Mouse (Mus musculus): ENCODE results near the gene Tnfrsf25.

The Tnfrsf25 gene

DNA sequence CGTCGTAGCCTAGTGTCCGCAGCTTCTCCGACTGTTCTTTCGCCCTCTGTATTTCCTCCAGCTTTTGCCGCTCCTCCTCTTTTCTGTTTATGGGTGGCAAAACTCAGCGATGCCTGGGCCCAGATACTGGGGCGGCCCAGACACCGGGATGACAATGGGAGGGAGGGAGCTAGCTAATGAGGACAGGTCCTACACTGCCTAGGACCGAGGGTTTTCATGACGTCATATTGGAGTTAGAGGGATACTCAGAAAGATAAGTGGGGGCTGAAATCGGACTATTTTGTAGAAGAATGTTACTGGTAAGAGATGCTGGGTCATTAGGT is 5.4 kb downstream of the Tnfrsf25 start:
- no peak for DNase-seq (ENCODE audit: low spot score)

DNA sequence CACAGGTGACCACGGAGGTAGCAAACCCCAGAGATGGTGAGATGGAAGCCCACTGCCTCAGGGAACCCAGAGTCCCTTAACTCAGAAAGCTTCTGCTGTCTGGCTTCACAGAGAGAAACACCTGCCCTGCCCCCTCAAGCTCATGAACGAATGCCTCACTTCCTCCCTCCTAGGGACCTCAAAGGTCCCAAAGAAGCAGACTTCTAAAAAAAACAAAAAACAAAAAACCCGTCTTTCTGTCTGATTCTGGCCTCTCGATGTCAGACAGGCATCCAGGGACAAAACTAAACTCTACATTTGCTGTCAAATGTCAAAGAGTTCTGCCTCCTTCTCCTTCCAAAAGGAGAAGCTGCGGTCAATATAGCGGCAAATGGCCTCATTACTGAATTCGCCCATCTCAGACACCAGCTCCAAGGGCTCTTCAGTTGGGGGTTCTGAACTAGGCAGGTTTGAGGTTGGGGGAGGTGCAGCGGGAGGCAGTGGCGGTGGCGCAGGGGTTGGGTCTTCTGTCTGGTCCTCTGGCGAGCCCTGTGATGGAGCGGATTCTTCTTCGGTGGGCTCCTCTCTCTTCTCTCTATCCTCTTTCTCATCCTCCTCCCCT is 8.7 kb downstream of the Tnfrsf25 start:
- no peak for DNase-seq (ENCODE audit: low spot score)

DNA sequence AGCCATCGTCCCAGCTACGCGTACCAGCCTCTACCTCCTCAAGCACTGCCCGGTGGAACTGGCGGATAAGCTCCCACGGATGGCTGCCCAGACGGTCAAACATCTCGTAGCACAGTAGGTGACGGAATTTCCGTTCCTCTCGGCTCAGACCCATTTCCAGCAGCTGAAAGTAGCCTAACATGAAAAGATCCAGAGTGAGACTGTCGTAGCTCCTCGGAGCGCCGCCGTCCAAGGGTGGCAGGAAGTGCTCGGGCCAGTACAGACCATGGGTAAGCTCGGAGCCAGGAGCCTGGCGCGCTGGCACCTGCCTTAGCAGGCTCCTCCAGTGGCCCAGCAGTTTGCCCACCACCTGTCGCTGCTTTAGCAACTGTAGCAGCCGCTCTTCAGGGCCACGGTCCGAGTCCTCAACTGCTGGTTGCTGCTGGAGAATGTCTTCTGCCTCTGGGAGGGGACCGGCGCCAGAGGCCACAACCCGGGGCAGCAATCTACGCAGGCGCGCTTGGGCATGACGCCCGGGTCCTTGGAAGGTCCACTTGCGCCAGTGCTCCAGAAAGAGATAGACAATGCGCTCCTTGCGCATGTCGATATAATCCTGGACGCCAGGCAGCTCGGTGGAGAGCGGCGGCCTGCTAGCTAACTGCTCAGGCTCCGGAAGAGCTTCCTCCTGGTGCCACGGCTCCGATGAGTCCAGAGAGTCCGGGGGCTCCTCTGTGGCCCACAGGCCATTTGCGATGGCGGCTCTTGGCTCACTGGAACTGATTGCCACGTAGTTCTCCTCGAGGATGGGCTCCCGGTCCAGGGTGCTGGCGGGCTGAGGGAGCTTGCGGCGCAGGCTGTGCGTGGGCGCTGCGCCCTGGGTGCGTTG is 9.7 kb downstream of the Tnfrsf25 start:
- DNase-seq (ENCODE audit: low spot score) = no peak

DNA sequence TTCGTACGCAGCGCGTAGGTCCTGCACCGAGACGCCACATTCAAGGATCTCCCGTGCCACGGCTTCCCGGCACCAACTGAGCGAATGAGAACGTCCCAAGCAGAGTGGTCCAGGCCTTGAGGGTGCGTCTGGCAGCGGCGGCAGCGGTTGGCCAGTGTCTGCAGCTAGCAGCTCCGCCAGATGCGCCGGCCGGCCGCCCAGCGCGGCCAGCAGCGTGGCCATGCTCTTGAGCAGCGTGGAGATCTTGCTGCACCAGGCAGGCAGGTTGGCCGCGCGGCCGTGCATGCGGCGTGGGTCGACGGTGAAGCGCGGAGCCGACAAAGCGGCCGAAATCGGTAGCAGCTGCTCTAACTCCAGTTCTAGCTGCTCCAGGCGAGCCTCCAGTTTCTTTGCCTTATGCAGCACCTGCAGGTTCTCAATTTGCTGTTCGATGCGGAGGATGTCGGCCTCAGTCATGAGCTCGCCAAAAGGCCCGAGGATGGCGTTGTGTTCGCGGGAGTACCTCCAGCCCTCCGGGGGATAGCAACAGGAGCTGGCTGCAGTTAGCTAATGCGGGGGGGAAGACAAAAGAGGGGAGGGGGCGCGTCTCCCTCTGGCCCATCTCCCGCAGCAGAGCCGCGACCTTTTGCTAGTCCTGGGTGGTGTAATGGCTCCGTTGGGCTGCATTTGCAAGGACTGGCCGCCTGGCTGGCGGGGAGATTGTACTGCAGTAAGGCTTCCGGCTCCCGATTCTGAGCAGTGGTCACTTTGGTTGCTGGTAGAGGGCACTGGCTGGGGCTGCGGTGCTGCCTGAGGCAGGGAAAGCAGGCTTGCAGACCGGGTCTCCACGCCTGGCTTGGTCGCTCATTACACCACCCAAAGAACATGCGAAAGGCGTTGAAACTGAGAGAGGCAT is 10.5 kb downstream of the Tnfrsf25 start:
- no peak for DNase-seq (ENCODE audit: low spot score)

DNA sequence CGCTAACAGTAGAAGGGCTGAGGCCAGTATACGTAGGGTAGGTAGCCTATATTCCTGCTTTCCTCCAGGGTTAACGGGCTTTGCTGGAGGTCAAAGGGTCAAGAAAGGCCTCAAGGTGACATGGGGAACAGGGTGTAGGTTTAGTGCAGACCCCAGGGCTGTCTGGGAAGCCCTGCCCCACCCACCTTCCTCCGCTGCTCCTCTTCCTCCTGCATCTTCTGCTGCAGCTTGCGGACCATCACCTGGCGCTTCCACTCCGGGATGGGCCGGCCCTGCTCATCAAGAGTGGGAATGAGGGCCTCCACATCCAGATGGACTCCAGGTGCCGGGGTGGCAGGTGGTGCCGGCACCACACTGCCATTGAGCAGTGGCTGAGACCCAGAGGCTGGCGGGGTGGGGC is 12.2 kb downstream of the Tnfrsf25 start:
- DNase-seq (ENCODE audit: low spot score) = no peak

DNA sequence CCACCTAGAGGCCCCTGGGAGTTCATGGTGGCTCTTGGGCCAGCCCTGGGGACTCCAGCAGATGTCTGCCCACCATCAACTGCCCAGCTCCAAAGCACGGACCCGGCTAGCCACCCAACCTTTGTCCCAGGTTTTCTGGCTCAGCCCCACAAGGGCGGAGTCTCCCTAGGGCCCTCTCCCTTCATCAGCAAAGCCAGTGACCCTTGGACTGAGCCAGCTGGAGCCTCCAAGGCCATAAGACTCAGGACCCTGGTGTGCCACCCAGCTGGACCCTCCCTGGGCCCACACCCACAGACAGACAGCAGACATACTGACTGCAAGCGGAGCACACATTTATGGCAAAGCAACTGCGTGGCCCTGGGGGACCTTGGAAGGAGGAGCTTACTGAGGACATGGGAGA is 13.1 kb downstream of the Tnfrsf25 start:
- no peak for DNase-seq (ENCODE audit: low spot score)

DNA sequence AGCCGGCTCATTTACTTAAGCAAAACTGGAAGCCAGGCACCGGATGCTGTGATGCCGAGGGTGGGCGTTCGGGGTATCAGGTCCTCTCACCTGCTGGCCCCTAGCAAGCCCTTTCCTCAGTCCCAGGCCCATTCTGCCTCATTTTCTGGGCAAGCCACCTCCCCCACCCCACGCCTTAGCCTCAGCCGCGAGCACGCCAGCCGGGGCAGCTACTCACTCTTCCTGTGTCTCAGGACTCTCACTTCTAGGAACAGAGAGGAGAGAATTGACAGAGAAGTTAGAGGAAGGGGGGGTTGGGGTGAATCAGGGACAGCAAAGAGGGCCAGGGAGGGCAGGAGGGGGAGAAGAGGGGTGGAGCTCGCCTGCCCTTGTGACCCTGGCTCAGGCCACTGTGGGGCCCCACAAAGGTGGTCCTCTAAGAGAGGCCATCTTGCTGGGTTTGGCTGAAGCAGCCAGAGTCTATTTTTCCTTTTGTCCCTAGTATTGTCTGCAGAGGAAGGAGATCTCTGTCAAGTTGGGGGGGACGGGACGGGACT is 13.7 kb downstream of the Tnfrsf25 start:
- DNase-seq (ENCODE audit: low spot score) = no peak

DNA sequence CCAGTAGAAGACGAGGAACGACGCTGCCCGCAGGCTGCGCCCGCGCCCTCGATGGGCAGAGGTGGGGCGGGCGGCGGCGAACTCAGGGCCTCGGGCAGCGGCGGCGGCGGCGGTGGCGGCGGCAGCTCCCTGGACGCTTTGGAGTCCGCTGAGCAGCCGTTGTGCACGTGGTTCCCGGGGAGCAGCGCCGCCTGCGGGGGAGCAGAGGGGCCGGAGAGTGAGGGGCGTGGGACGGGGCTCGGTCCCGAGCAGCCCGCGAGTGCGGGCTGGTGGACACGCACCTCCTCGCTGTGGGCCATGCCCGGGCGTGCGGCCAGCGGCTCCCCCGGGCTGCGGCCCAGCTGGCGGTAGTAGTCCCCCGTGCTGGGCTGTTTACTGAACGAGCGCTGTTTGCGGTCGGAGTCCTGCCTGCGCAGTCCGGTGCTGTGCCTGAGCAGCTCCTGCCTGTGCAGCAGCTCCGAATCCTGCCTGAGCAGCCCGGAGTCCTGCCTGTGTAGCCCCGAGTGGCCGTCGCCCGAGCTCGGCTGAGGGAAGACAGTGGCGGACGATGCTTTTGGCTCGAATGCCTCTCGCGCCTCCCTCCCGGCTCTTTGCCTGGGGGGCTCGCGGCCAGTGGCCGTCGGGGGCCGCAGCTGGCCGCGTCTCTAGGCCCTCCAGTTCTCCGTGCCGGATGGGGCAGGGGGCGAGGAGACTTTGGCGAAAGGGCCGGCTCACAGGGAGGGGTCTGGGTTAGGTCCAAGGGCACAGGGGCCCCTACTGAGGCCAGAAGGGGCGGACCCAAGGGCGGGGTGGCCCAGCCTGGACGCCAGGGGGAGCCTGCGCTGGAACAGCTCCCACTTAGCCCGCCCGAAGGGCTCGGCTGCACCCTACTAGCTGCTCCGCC is 15.3 kb downstream of the Tnfrsf25 start:
- DNase-seq (ENCODE audit: low spot score) = no peak

DNA sequence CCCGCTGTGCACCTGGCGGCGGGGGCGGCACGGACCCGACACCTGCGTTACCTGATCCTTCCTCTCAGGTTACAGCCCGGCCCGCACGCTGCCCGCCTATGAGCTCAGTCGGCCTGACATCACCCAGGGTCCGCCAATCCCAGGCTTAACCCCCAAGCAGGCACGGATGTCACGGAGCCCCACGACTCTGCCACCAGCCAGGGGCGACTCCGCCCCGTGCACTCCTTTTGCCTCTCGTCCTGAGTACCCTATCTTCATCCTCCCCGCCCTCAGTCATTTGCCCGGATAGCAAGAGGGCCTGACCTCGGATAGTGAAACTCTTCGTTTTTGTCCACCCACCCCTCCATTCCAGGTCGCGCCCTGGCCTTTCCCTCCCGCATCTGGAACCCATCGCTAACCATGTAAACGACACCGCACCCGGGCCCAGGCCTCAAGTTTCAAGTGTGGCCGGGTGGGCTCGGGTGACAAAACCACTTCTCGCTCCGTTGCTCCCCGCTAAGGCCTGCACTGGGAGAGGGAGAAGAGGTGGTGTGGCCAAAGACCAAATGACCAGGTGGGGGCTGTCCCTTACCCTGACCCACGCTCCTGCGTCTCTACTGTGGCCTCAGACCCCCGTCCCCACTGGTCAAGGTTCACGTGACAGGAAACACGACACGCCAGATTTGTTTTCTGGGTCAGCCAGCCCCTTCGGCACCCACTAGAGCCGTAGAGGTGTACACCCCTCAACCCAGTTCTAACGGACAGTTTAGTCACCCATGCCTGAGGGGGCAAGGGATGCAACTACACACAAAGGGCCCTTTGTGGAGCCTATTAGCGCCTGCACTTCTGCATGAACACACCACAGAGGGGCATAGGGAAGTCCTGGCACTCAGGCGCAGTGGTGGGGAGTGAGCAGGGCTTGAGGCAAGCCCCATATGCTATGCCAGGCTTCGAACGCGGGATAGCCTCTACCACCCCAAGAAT is 16.4 kb downstream of the Tnfrsf25 start:
- DNase-seq (ENCODE audit: low spot score) = no peak

DNA sequence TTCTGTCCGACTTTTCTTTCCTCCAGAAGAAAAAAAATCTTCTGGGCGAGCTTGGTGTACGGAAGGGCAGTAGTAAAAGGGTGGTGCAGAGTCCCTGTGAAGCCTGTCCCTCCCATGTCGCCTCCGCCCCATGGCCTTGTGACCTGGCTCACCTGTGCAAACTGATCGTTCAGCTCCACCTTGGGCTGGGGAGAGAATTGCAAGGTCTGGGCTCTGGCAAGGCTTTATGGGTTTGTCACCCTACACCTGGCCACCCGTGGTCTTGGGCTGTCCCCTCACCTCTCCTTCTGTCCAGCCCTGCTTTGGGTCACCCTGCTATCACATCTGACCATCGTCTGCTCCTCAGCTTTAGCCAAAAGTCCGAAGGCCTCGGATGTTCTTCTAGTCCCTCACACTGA is 17.0 kb downstream of the Tnfrsf25 start:
- no peak for DNase-seq (ENCODE audit: low spot score)

DNA sequence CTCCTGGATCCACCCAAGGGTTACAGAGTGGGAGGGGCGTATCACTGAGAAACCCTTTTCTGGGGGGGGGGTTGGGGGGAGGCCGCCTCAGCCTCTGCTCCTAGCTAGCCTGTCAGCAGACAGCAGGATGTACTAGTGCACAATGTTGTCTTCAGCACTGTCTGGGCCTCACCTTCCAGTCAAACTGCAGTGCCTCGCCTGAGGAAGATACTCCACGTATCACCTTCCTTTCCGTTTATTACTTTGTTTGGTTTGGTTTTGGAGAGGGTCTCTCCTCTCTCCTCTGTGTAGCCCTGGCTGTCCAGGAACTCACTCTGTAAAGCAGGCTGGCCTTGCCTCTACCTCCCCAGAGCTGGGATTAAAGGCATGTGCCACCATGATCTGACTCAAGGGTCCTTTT is 17.5 kb downstream of the Tnfrsf25 start:
- DNase-seq (ENCODE audit: low spot score) = no peak

DNA sequence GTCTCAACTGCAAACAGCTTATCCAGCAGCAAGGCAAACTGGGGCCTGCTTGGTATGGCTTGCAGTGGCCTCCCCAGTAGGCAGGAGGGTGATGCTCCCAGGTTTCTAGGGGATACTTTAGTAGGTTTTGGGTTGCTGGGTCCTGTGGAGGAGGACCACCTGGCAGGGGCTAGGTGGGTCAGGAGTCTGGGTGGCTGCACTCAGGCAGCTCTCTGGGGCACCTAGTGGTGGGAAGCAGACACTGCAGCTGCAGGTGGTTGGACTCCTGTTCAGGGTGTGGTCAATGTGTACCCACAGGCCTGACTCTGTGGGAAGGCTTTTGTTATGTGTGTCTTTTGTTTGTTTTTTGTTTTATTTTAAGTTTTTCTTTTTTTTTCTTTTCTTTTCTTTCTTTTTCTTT is 18.8 kb downstream of the Tnfrsf25 start:
- no peak for DNase-seq (ENCODE audit: low spot score)

DNA sequence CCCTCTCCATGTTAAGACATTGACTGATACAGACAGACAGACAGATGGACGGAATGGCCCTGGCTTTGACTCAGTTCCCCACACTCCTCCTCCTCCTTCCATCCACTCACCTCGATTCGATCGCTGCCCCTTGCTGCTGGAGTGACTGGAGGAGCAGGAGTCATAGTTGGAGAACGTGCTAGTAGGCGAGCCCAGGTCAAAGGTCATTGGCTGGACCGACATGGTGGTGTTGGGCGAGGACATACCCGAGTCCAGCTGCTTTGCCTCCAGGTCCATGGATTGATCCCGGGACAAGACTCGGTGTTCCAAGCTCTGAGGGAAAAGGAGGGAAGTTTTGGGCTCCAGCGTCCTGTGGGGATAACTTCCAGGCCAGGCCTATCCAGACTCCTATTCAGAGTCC is 19.6 kb downstream of the Tnfrsf25 start:
- no peak for DNase-seq (ENCODE audit: low spot score)

DNA sequence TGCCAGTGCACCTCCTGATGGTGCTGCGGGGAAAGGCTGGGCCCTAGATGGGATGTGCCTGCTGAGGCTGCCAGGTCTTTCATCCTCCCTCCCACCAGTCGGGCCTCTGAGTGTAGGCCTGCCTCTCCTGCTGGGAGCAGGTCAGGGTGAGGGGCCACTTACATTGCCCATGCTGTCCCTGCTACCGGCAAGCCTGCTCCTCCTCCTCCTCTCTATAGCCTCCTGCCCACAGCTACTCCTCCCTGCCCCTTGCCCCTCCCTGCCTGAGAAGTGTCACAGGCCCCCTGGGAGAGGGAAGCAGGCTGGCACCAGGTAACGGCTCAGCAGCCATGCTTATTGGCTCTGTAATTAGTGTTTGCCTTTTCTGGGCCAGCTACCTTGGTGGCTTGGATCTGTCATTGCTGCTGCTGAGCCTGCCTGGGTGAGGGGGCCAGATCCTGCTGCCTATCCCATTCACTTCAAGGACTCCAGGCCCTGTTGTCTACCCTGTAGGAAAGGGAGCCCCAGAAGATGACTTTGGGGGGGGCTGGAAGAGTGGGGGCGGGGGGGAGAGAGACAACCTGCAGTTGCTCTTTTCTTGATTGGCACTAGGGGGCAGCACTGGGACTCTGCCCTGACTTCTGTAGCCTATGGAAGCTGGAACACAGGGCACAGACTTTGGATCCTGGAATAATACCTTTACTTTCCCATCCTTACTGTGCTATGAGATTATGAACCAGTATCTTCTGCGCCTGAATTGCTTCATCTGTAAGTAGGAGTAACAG is 20.6 kb downstream of the Tnfrsf25 start:
- DNase-seq (ENCODE audit: low spot score) = no peak

DNA sequence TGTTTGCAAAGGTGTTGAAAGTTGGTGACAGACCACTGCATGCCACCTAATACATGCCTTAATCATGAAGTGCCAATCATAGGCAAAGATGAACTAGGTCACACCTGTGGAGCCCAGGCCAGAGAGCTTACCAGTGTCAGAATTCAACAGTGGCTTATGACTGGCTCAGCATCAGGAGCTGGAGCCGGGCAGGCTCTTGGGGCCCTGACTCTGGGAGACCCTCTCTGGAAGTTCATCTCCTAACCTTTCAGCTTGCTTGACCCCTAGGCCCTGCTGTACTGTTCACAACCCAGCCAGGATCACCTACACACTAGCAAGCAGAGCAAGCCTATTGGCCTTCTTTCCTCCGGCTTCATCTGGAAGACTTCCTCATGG is 21.1 kb downstream of the Tnfrsf25 start:
- no peak for DNase-seq (ENCODE audit: low spot score)

DNA sequence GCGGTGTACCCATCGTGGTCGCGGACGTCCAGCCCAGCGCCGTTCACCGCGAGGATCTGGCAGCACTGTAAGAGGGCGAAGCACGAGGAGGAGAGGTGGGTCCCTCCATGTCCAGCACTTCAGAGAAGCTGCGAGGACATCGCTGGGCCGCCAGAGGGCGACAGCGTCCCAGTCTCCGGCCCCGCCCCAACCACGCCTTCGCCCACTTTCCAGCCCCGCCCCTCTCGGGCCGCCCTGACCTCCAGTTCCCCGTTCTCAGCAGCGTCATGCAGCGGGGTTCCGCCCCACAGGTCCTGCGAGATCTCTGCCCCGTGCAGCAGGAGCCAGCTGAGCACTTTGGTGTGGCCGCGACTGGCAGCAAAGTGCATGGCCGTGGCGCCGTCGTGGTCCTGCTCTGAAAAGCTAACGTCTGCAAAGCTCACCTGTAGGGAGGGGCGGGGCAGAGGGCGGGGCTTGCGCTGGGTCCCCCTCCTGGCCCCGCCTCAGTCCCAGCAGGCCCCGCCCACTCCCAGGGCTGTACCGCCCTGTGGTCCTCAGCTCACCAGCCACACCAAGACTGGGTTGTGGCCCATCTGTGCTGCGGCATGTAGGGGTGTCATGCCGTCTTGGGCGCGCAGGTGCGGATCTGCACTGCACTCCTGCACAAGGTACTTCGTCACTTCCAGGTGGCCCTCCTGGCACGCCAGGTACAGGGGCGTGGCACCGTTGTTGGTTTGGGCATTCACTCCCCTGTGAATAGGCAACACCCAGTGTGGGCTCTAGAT is 22.9 kb downstream of the Tnfrsf25 start:
- peak; percentile 72 for DNase-seq (ENCODE audit: low spot score)

DNA sequence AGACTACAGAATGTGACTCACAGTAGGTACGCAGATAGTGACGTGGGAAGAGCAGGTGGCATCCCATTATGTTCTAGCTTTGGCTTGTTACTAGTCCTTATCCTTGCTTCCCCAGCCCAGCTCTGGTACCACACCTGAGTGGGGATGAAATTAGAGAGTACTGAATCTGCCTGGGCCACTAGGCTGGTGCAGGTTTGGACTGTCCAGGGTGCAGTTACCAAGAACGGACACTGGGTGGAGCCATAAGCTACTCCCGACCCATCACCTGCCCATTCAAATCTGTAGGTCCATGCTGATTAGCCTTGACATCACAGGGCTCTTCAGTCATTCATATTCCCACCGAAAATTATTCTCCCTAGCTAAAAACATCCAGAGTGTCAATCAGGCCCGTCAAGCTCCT is 24.7 kb downstream of the Tnfrsf25 start:
- DNase-seq (ENCODE audit: low spot score) = no peak

DNA sequence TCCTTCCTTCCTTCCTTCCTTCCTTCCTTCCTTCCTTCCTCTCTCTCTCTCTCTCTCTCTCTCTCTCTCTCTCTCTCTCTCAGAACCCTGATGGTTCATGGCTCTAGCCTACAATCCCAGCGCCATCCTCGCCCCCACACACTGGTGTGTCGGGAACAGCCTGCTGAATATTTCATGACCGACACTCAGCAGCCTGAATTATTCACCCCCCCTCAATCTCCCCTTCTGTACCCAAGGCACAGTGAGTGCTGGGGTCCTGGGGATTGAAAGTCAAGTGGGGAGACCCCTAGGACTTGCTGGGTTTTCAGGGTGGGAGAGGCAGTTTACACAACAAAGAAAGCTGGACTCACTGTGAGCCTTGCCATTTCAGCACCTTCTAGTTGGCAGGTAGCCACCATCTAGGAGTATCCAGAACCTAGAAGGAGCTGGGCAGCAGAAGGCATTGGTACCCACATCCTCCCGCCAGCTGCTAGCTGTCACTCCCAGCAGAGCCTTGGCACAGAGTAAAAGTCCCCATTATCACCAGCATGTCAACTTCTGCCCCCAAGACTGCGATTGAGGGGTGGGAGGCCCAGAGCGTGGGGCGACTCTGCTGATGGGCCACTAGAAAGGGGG is 25.9 kb downstream of the Tnfrsf25 start:
- no peak for DNase-seq (ENCODE audit: low spot score)

DNA sequence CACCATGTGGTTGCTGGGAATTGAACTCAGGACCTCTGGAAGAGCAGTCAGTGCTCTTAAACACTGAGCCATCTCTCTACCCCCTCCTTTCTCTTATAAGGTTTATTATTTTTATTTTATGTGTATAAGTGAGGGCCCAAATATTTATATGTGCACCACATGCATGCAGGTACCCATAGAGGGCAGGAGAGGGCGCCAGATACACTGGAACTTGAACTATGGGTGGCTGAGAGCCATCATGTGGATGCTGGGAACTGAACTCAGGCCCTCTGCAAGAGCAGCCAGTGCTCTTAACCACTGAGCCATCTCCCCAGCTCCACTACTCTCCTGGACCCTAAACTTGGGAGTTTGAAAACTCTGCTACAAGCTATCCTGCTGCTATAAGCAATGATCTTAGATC is 27.9 kb downstream of the Tnfrsf25 start:
- DNase-seq (ENCODE audit: low spot score) = no peak

All from left cerebral cortex, adult 11 months (tissue).